Mouse (Mus musculus) neutrophil, adult 5-6 weeks (primary cell): ENCODE results near the gene Naalad2. TPM values are rescaled to one million over a fixed set of nuclear protein-coding genes. Genes with fewer than 3 reads are reported as not detected.

Source experiments
- total RNA-seq: library from RNA; stranded (forward); fragments of 200-1000 nt; gene quantifications from 2 replicates; pipeline ENCODE4 v1.2.3, GENCODE M21; 2017

Gene Naalad2
- total RNA-seq, 1 experiment from 2014 or later, result 0.12 TPM

Other genes starting within 250 kb of the Naalad2 start
- gene Chordc1, start 110.9 kb downstream of the Naalad2 start, total RNA-seq, result 74.9 and 90.4 TPM in 2 replicates
- gene Ubtfl1, start 1.4 kb upstream of the Naalad2 start, total RNA-seq, result 0.35 TPM in 1 of 2 replicates, not detected in the other
- gene Mbd3l2, start 27.7 kb upstream of the Naalad2 start, total RNA-seq, result not detected in 2 replicates
- gene Zfp558, start 75.3 kb upstream of the Naalad2 start, total RNA-seq, result 0.47 and 0.61 TPM in 2 replicates
- not detected in 2 replicates for gene Mbd3l1, start 75.4 kb upstream of the Naalad2 start, total RNA-seq